Mouse (Mus musculus) spleen, adult 2 months (tissue): ENCODE data around the gene Sgo2a.

ENCODE experiments used
- CTCF ChIP-seq: fragments of 200-500 bp; IDR thresholded peaks from 2 replicates; pipeline ENCODE4 v1.5.1; 2011; ENCODE audit warnings: mild to moderate bottlenecking, inconsistent platforms; ENCODE audit not compliant: insufficient read depth, insufficient read length, insufficient replicate concordance; ENCODE audit errors: extremely low read depth
- POLR2A ChIP-seq: fragments of 200-500 bp; IDR thresholded peaks from 2 replicates; pipeline ENCODE4 v1.6.1; 2011; ENCODE audit warnings: low read depth, low read length, inconsistent platforms

- TF ChIP-seq CTCF, result no peak
- TF ChIP-seq POLR2A, result no peak
Measured at GRCm38 (mm10) chr1:57976860-57977259, 18.9 kb upstream of the Sgo2a start.
